Comparison of ENCODE assay signal across 15 mouse cellular contexts in genomic region chr9:28225824-28226569, GRCm38 (mm10).
DNase-seq lines count a peak whose midpoint lies in the region; ATAC-seq and TF ChIP-seq lines count a peak whose summit lies in the region.
"Had no signal": no experiment of that assay in that cellular context is flagged by ENCODE, and none has a peak within 500 bp of the region (broad histone marks: within the 10 kb centered on the region; RNA-seq: fewer than 3 reads in every experiment).

No protein-coding gene starts in this region.

- peak overlapping the region; percentile 50 for H3K27ac ChIP-seq in layer of hippocampus, adult 2 months
- H3K27ac ChIP-seq in hindbrain, embryonic 13.5 days = no peak overlapping the region
- H3K27ac ChIP-seq: gastrocnemius, adult 2 months; heart, adult 2 months; kidney, embryonic 15.5 days; neural tube, embryonic 12.5 days had no signal

- H3K4me1 ChIP-seq in hindbrain, embryonic 13.5 days (replicated peaks) = no peaks in the 10 kb centered on the region
- H3K4me1 ChIP-seq: kidney, embryonic 15.5 days; neural tube, embryonic 12.5 days had no signal

- no peaks in the 10 kb centered on the region for H3K36me3 ChIP-seq in hindbrain, embryonic 13.5 days
- H3K36me3 ChIP-seq: kidney, embryonic 15.5 days; neural tube, embryonic 12.5 days had no signal

- DNase-seq in layer of hippocampus, adult 2 months (ENCODE audit: low spot score in 2 of 2) = no peak
- no peak for DNase-seq in layer of hippocampus, adult 9-10 months (ENCODE audit: low spot score)
- peak; percentile 52 for DNase-seq in brain, embryonic 18.5 days (ENCODE audit: low read depth, low spot score)
- DNase-seq in cerebellum, adult 8-10 months = peak; percentile 41
- peak; percentile 70 to 72 for DNase-seq in left cerebral cortex, postnatal 14 days (ENCODE audit: low spot score in 2 of 2)
- DNase-seq in kidney, postnatal 25 days = no peak
- DNase-seq: gastrocnemius, adult 2 months; heart, adult 2 months; heart, postnatal 10 days; layer of hippocampus, adult 9-11 months; liver, postnatal 0 days had no signal

- no peak overlapping the region for H3K9ac ChIP-seq in hindbrain, embryonic 13.5 days
- H3K9ac ChIP-seq: kidney, embryonic 15.5 days; liver, postnatal 0 days; neural tube, embryonic 12.5 days had no signal

- H3K27me3 ChIP-seq in hindbrain, embryonic 13.5 days = no peaks in the 10 kb centered on the region
- H3K27me3 ChIP-seq: kidney, embryonic 15.5 days; neural tube, embryonic 12.5 days had no signal

- no peak overlapping the region for H3K4me2 ChIP-seq in hindbrain, embryonic 13.5 days
- H3K4me2 ChIP-seq: kidney, embryonic 15.5 days; neural tube, embryonic 12.5 days had no signal

- no peaks in the 10 kb centered on the region for H3K9me3 ChIP-seq in hindbrain, embryonic 13.5 days
- H3K9me3 ChIP-seq: kidney, embryonic 15.5 days; neural tube, embryonic 12.5 days had no signal

- no peak for ATAC-seq in hindbrain, embryonic 13.5 days (ENCODE audit: low FRiP score)
- ATAC-seq: CD4-positive, CD25-positive, alpha-beta regulatory T cell, adult 4 months; liver, postnatal 0 days had no signal

- WGBS in hindbrain, embryonic 13.5 days = 87% methylated on average over 8 of the region's 8 CpGs

- no peak overlapping the region for H3K4me3 ChIP-seq in layer of hippocampus, adult 2 months
- no peak overlapping the region for H3K4me3 ChIP-seq in hindbrain, embryonic 13.5 days
- H3K4me3 ChIP-seq: gastrocnemius, adult 2 months; heart, adult 2 months; kidney, embryonic 15.5 days; neural tube, embryonic 12.5 days had no signal

- TF ChIP-seq CTCF in layer of hippocampus, adult 2 months (conservative IDR thresholded peaks at IDR 0.05) = no peak

- intact Hi-C loops in left cerebral cortex, postnatal 14 days (cut with DNase I) = no loop called here

Comparison
In these comparisons a context has a peak if more than half of its experiments do, and no peak if none do; other contexts are left out.
1. DNase-seq: peak in brain, embryonic 18.5 days (single experiment), cerebellum, adult 8-10 months (single experiment) and left cerebral cortex, postnatal 14 days (2 of 2); none in layer of hippocampus, adult 2 months (0 of 2), layer of hippocampus, adult 9-10 months (single experiment) and kidney, postnatal 25 days (0 of 2).